Mouse (Mus musculus): ENCODE data around the gene Add2. TPM values are rescaled to one million over a fixed set of nuclear protein-coding genes. Genes with fewer than 3 reads are reported as not detected.
"Not testable (repeated sequence)": the region's sequence is repeated elsewhere in the genome, so short reads cannot be mapped to it uniquely, and the experiment has no call there.

Gene Add2
- 22.0 and 28.1 TPM in 2 replicates for polyA plus RNA-seq (2015; fragmentation: Nextera tagmentation; extraction: Ambion mirVana)

GRCm38 (mm10) chr6:86028601-86029322 is at the start of gene Add2:
TSS of gene Add2 (plus strand) at chr6:86028681.
- ATAC-seq (no peak), DNase-seq (no peak)
- H3K9ac ChIP-seq (replicated peaks), result no peak within 1 kb of the TSS
- WGBS (ENCODE audit: insufficient replicate concordance), result 3% methylated on average over 56 of the region's 56 CpGs
- TF ChIP-seq CTCF (IDR thresholded peaks at IDR 0.05; ENCODE audit: low read depth), result peak; percentile 32; the same call in 1 of the 2 replicates
- TF ChIP-seq EP300 (IDR thresholded peaks at IDR 0.05; ENCODE audit: low read depth), result no peak
- H3K4me1 ChIP-seq (ENCODE audit: insufficient read depth), result no peaks in the 10 kb centered on the region
- H3K27ac ChIP-seq (ENCODE audit: low read depth), result no peak within 1 kb of the TSS
- peak within 1 kb of the TSS; percentile 56 for H3K4me2 ChIP-seq (ENCODE audit: low read depth, low read length)
- H3K9me3 ChIP-seq (ENCODE audit: low read length), result no peaks in the 10 kb centered on the region
- H3K27me3 ChIP-seq (ENCODE audit: insufficient read depth, low read length), result peaks cover 31% of the 10 kb centered on the region
- no peaks in the 10 kb centered on the region for H3K36me3 ChIP-seq (replicated peaks; ENCODE audit: insufficient read depth, low read length)
- 0 out of 2 replicates have a peak within 1 kb of the TSS, but pooled peaks have one; percentile 21 for H3K4me3 ChIP-seq (ENCODE audit: low read depth, low read length)

DNA sequence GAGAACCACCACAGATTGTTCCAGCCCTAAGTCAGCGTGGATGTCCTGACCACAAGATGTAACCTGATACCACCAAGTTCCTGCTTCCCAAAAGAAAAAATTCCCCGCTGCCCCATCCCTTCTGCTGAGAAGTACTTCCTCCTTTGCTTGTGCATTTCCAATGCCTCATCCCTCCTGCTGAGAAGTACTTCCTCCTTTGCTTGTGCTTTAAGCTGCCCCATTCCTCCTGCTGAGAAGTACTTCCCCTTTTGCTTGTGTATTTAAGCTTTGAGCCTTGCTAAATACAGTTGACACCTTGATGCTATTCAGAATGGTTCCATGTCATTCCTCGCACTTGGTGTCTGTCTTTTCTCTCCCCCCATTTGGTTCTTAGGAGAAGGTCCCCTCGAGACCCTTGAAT is 49.7 kb upstream of the Add2 start:
- 71% methylated on average over 4 of the region's 4 CpGs for WGBS (ENCODE audit: insufficient replicate concordance)
- not testable (repeated sequence) for H3K36me3 ChIP-seq (replicated peaks; ENCODE audit: insufficient read depth, low read length); H3K9me3 ChIP-seq (ENCODE audit: low read length); ATAC-seq; H3K4me2 ChIP-seq (ENCODE audit: low read depth, low read length); H3K27me3 ChIP-seq (ENCODE audit: insufficient read depth, low read length); H3K4me3 ChIP-seq (ENCODE audit: low read depth, low read length); H3K4me1 ChIP-seq (ENCODE audit: insufficient read depth); H3K27ac ChIP-seq (ENCODE audit: low read depth); DNase-seq; H3K9ac ChIP-seq (replicated peaks)

DNA sequence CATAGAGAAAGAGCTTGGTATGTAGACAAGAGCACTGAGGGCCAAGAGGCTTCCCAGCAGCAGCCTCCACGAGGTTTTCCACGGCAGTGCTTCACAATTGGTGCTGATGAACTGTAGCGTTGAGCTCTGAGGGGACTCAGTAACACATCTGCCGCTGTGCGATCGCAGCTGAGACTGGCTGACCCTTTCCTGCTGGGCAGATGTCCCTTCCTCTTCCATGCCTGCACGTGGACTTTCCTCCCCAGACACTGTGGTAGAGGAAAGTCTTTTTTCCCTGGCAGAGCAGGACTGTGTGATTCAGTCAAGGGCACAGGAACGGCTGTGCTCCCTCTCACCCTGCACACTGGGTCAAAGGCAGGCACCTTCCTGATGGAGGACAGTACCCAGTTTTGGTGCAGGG is 44.1 kb upstream of the Add2 start:
- no peak for TF ChIP-seq CTCF (IDR thresholded peaks at IDR 0.05; ENCODE audit: low read depth)
- no peak for TF ChIP-seq EP300 (IDR thresholded peaks at IDR 0.05; ENCODE audit: low read depth)
- Histone ChIP-seq H3K27me3 (ENCODE audit: insufficient read depth, low read length) (no peaks in the 10 kb centered on the region), H3K9ac (replicated peaks) (no peak overlapping the region), H3K36me3 (replicated peaks; ENCODE audit: insufficient read depth, low read length) (no peaks in the 10 kb centered on the region), H3K4me3 (ENCODE audit: low read depth, low read length) (no peak overlapping the region), H3K27ac (ENCODE audit: low read depth) (no peak overlapping the region), H3K4me2 (ENCODE audit: low read depth, low read length) (no peak overlapping the region), H3K9me3 (ENCODE audit: low read length) (no peaks in the 10 kb centered on the region), H3K4me1 (ENCODE audit: insufficient read depth) (no peaks in the 10 kb centered on the region)
- DNase-seq, result no peak
- ATAC-seq, result no peak
- 74% methylated on average over 8 of the region's 8 CpGs for WGBS (ENCODE audit: insufficient replicate concordance)

GRCm38 (mm10) chr6:85989570-85989969 is 38.9 kb upstream of the Add2 start:
- not testable (repeated sequence) for H3K4me3 ChIP-seq (ENCODE audit: low read depth, low read length); H3K9me3 ChIP-seq (ENCODE audit: low read length); H3K36me3 ChIP-seq (replicated peaks; ENCODE audit: insufficient read depth, low read length); H3K9ac ChIP-seq (replicated peaks); H3K27me3 ChIP-seq (ENCODE audit: insufficient read depth, low read length); DNase-seq; ATAC-seq; H3K4me2 ChIP-seq (ENCODE audit: low read depth, low read length); H3K27ac ChIP-seq (ENCODE audit: low read depth); H3K4me1 ChIP-seq (ENCODE audit: insufficient read depth)
- WGBS (ENCODE audit: insufficient replicate concordance), result 68% methylated on average over 5 of the region's 5 CpGs

DNA sequence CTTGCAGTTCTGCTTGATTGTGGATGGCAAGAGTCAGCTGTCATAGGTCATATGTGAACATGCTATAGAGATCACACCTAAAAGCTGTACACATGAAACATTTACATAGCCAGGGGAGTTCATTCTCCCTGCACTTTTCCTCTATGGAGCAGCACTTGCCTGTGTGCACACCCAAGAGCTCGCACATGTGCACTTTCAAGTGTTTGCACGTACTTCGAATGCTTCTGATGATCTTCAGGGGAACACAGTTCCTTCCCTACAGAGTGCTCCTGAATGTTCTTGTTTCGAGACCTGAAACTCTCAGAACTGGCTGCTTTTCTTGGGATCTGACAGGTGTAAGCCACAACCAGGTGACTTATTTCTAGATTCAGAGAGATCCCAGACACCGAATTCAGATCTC is 37.7 kb upstream of the Add2 start:
- not testable (repeated sequence) for H3K4me1 ChIP-seq (ENCODE audit: insufficient read depth); H3K27me3 ChIP-seq (ENCODE audit: insufficient read depth, low read length); H3K4me2 ChIP-seq (ENCODE audit: low read depth, low read length); H3K36me3 ChIP-seq (replicated peaks; ENCODE audit: insufficient read depth, low read length); ATAC-seq; DNase-seq; H3K9me3 ChIP-seq (ENCODE audit: low read length); H3K4me3 ChIP-seq (ENCODE audit: low read depth, low read length); H3K9ac ChIP-seq (replicated peaks); H3K27ac ChIP-seq (ENCODE audit: low read depth)
- 79% methylated on average over 5 of the region's 5 CpGs for WGBS (ENCODE audit: insufficient replicate concordance)

DNA sequence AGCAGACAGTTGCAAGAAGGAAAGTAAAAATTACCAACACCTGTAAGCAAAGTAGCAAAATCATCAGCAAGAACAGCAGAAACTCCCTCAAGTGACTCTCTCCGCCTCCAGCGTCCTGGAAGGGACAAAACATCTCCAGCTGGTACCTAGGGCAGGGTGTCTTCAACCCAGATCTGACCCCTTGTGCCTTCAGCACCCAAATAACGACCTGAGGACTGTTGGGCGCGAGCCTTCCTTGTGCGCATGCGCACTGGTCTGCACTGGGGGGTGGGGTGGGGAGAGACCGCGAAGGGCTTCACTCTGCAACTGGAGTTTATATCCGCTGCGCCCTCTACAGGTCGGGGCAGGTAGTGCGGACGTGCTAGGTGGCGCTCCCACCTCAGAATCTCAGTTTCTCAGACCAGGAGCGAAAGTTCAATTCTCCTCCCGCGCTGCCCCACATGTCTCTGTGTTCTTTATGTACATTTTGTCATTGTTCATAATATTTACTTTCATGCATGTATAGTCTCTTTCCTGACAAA is 25.0 kb upstream of the Add2 start:
- no peaks in the 10 kb centered on the region for H3K4me1 ChIP-seq (ENCODE audit: insufficient read depth)
- no peaks in the 10 kb centered on the region for H3K9me3 ChIP-seq (ENCODE audit: low read length)
- peak; percentile 52 for DNase-seq
- H3K4me3 ChIP-seq (ENCODE audit: low read depth, low read length), result no peak overlapping the region
- H3K27ac ChIP-seq (ENCODE audit: low read depth), result no peak overlapping the region
- H3K9ac ChIP-seq (replicated peaks), result no peak overlapping the region
- H3K36me3 ChIP-seq (replicated peaks; ENCODE audit: insufficient read depth, low read length), result no peaks in the 10 kb centered on the region
- WGBS (ENCODE audit: insufficient replicate concordance), result 70% methylated on average over 18 of the region's 18 CpGs
- ATAC-seq, result no peak
- no peak overlapping the region for H3K4me2 ChIP-seq (ENCODE audit: low read depth, low read length)
- no peaks in the 10 kb centered on the region for H3K27me3 ChIP-seq (ENCODE audit: insufficient read depth, low read length)
- TF ChIP-seq EP300 (IDR thresholded peaks at IDR 0.05; ENCODE audit: low read depth) (no peak), CTCF (IDR thresholded peaks at IDR 0.05; ENCODE audit: low read depth) (peak; percentile 66)

Measured in liver, postnatal 0 days (tissue).